Mouse (Mus musculus) heart, postnatal 36 days (tissue): ENCODE data around the gene Cfap157. TPM values are rescaled to one million over a fixed set of nuclear protein-coding genes. Genes with fewer than 3 reads are reported as not detected.

Experiments
- DNase-seq, 2 experiments: peaks; one replicate each; pipeline ENCODE4 v3.0.0; 2021 to 2022
- intact Hi-C: fragments of 180-260 bp; cut with DNase I; formaldehyde crosslinking; loops from one replicate; pipeline ENCODE4 v1.15.1; 2025
- total RNA-seq, 2 experiments: library from RNA; stranded (reverse); gene quantifications; 2 replicates each; pipeline ENCODE4 v1.2.3; 2021

Gene Cfap157
- total RNA-seq, 2 experiments from 2014 or later = not detected

DNA sequence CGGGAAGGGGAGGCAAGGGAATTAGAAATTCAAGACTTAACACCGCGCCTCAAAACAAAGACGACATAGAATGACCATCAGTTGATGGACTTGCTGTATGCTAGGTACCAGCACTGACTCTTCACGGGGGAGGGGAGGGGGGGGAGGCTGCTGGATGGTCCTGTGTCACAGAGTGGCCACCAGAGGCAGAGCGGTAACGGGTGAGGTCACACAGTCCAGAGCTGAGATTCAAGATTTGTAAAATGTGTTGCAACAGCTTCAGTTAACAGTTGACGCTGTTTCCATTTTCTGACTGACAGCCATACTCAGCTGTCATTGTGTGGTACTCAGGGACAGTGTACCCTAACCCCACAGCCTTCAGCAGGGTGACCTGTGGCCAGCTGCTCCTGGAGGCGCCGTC, 32.0 kb downstream of the Cfap157 start:
- intact Hi-C loops = no loop called here
- no peak for DNase-seq

GRCm38 (mm10) chr2:32751665-32752033, 32.6 kb downstream of the Cfap157 start:
- intact Hi-C loops = no loop called here
- DNase-seq = no peak

DNA sequence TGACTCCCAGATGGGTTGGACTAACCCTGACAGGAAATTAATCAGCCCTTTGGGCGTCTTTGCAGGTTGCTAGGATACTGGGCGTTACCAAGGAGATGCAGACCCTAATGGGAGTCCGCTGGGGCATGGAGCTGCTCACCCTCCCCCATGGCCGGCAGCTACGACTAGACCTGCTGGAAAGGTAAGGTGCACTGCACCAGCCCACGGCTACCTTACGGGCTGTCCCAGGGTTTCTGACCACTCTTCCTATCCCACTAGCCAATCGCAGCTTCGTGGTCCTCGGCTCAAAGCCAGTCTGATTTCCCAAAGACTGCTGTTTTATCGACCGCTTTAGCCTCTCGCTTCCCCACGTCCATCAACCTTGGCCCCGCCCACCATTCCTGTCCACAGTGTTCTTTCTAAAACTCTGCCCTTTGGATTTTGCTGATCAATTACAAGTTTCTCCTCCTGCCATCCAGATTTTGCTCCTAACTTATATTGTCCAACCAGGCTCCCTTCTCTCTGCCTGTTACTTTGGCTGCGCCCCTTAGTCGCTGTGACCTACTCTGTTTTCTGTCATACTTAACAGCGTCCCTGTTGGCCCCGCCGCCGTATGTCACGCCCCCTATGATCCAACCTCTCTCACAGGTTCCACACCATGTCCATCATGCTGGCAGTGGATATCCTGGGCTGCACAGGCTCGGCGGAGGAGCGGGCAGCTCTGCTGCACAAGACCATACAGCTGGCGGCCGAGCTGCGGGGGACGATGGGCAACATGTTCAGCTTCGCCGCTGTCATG, 33.2 kb downstream of the Cfap157 start:
- DNase-seq = peak in 1 of 2 experiments; percentile 37
- intact Hi-C loops = no loop called here

DNA sequence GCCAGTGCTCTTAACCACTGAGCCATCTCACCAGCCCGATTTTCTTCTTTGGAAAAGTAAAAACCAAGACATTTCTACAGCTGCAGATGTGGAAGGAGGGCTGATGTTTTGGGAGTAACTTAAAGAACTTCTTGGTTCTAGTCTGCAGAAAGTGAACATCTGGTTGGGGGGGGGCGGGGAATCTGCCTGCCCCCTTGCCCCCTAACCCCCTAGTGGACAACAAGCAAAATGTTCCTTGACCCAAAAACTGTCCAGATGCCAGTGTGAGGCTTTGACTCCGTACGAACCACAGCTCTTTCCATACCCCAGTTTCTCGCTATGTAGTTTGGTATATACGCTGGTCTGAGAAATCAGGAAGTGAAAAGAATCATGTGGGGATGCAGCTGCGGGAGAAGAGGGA, 34.0 kb downstream of the Cfap157 start:
- intact Hi-C loops = no loop called here
- no peak for DNase-seq

GRCm38 (mm10) chr2:32749082-32749481, 35.1 kb downstream of the Cfap157 start:
- intact Hi-C loops = no loop called here
- no peak for DNase-seq

DNA sequence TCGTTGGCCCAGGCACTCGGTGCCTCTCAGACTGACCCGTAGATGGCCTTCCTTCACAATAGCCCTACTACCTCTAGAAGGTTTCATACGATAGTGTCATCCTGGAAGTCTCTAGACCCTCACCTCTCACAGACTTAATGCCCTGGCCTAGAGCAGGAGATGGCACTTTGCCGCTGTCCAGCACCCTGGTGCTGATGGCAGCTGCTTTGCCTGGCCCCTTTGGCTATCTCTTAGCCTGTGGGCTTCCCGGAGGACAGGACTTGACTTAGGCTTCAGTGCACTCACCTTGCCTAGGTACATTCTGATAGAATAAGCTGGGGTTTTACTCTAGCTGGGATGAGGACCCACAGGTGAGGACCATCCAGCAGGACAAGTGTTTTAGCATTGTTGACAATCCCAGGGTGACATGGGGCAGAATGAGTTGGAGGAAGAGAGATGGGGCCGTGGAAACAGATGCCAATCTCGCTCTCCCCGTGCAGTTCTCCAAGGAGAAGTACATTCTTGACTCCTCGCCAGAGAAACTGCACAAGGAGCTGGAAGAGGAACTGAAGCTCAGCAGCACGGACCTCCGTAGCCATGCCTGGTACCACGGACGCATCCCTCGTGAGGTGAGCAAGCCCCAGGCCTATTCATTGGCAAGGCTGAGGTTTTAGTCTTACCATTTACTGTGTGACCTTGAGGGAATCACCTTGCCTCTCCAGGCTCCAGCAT, 39.8 kb downstream of the Cfap157 start:
- intact Hi-C loops = no loop called here
- no peak for DNase-seq

DNA sequence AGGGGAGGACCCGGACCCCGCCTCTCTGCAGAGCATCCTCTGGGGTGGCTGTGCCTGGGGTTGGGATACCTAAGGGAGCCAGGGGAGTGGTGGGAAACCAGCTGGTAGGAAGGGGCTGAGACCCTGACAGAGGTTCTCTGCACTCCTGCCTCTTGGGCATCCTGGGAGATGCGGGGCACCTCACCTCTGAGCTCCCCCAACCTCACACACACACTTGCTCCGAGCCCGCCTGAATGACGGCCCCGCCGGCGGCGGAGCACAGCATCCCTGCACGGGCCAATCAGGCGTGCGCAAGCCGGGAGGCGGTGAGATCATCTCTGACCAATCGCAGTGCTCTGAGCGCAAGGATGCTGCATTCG, 42.1 kb downstream of the Cfap157 start:
- intact Hi-C loops = no loop called here
- DNase-seq = no peak

DNA sequence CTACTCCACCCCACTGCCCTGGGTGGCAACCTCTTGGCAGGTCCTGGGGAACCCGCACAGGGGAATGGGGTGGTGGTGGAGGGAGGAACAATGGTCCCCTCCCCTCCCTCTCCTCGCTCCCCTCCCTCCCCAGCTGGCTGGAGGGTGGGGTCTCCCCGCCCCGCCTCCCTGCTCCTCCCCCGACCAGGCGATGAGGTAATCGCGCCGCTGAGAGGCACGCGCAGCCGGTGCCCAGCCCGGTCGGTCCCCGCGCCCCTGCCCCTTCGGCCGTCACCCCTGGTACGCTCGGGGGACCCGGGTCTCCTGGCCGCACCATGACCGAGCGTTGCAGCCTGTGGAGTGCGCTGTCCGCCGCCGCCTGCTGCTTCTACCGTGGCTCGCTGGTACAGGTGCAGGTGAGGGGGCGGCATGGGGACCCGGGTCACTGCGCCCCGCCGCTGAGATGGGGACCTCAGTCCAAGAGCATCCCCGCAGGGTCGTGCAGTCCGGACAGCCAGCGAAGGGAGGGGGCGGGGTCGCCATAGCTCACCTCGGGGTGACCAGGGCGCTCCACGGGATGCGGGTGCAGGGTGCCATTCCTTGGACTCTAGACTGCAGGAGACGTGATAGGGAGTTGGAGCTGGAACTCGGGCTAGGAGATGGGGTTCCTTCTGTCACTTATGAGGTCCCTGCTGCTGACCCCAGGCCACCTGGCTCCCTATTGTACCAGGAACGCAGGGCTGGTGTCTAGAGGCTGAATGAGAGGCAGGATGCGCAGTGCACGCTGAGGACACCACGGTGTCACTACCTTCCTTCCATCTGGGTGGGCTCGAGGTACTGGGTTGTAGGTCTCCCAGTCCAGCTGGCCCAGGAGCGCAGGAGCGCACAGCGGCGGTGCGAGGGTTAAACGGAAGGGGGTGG, 42.7 kb downstream of the Cfap157 start:
- peak in 1 of 2 experiments; percentile 57 for DNase-seq
- intact Hi-C loops = loop anchor here (2.0 kb wide), 1 partner anchor 13 kb away; no protein-coding TSS in a partner anchor

DNA sequence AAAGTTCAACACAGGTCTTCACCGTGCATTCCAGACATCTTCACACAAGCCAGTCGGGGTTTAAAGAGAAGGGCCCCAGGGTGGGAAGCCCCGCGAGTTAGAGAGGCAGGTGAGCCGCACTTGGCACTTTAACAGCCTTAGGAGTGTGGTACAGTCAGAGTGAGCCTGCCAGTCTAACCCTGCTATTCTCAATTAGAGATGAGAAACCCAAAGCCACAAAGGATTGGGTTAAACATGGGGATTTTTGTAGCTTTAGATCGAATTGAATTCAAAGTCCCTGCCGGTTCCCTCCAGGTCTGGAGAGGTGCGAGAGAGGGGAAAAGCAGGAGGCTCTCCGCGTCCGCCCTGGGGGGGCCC, 43.3 kb downstream of the Cfap157 start, which contains the start of gene 6330409D20Rik:
Gene 6330409D20Rik (minus strand): TSS at position 101 of the 357 bp plus-strand sequence.
- no peak for DNase-seq
- intact Hi-C loops = loop anchor here (2.0 kb wide), 1 partner anchor 14 kb away; no protein-coding TSS in a partner anchor

- intact Hi-C loops = no loop called here
- DNase-seq = no peak
These were observed 44.9 kb downstream of the Cfap157 start for GRCm38 (mm10) chr2:32739311-32739710.

- DNase-seq = no peak
- intact Hi-C loops = no loop called here
These were observed 47.2 kb downstream of the Cfap157 start for GRCm38 (mm10) chr2:32737008-32737407.

- no peak for DNase-seq
- intact Hi-C loops = no loop called here
These were observed 47.9 kb downstream of the Cfap157 start for GRCm38 (mm10) chr2:32736306-32736829.

GRCm38 (mm10) chr2:32734933-32735332, 49.3 kb downstream of the Cfap157 start:
- peak; percentile 71 for DNase-seq
- intact Hi-C loops = loop anchor here (2.0 kb wide), 1 partner anchor 20 kb away; no protein-coding TSS in a partner anchor

- intact Hi-C loops = loop anchor here (2.0 kb wide), 1 partner anchor 20 kb away; no protein-coding TSS in a partner anchor
- DNase-seq = no peak
These were observed 49.7 kb downstream of the Cfap157 start for GRCm38 (mm10) chr2:32734480-32734879.

DNA sequence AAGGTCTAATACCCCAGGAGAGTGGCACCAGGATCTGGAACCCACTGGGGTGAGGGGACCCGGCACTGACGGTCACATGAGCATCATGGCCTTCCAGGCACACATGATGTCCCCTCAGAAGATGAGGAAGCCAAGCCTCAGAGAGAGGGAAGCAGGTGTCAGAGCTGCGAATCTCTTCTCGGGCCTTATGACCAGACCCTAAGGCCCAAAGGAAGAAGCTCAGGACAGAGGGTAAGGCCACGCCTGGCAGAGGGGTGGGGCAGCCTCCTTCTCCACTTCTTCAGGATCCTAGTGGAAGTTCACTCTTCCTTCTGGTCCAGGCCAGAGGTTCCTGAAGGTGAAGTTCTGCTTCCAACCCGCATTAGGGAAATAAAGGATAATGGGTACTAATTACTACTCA, 51.5 kb downstream of the Cfap157 start:
- intact Hi-C loops = no loop called here
- DNase-seq = no peak

GRCm38 (mm10) chr2:32731911-32732310, 52.3 kb downstream of the Cfap157 start:
- intact Hi-C loops = no loop called here
- no peak for DNase-seq

DNA sequence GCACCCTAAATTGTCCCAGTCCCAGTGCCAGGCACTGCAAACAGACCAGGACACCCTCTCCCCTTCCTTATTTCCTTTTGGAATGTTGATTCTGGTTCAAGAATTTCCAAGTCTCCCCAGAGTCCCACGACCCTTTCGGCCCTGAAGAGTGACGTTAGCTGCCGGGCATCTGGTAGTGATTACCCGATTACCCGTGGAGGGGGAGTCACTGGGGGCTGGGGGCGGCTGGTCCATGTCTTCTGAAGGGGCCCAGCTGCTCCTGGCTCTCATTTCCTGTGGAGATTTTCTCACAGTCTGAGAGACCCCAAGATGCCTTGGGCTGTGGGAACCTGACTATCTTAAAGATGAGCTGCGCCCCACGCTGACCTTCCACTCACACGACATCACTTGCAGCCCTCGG, 53.4 kb downstream of the Cfap157 start:
- intact Hi-C loops = no loop called here
- DNase-seq = no peak

DNA sequence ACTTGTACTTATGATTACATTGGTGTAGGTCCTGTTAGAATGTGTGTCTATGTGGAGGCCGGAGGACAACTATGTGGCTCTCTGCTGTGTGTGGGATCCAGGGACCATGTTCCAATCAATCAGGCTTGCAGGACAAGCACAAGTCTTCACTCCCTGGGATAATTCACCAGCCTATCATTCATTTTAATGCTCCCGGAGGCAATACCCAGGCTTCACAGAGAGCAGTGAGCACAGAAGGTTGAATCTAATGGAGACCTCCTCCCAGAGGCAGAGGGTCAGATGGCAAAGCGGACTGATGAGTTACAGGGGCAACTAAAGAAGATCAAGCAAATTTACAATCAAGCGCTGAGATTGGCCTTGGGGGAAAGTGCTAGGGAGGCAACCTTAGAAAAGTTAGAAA, 54.7 kb downstream of the Cfap157 start:
- no peak for DNase-seq
- intact Hi-C loops = no loop called here

GRCm38 (mm10) chr2:32728463-32728862, 55.8 kb downstream of the Cfap157 start:
- intact Hi-C loops = no loop called here
- peak; percentile 64 to 68 for DNase-seq

DNA sequence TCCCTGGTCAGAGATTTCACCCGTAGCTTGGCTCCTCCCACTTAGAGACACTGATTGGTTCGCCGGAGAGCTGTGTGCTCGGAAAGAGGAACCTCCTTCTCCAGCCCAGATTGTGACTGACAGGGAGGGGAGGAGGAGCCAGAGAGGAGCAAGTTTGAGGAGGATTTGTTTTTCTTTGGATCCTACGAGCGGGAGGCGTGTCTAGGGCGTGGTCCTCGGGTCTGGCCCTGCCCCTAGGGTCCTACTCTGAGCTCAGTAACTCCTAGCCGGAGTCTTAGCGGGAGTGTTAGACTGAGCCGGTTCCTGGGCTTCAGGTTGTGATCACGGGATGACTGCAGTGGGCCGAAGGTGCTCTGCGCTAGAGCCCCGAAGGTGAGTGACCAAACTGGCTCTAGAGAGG, 56.8 kb downstream of the Cfap157 start:
- intact Hi-C loops = loop anchor here (1.0 kb wide), 1 partner anchor 13 kb away; no protein-coding TSS in a partner anchor
- DNase-seq = peak; percentile 92 to 95
